Mouse (Mus musculus) spleen, embryonic (tissue): ENCODE measurements around the gene Ints4.

Experiments used
- CTCF ChIA-PET: fragments of 350-600 bp; sonication (Branson Sonifier 250); formaldehyde crosslinking; loops from one replicate; lab custom pipeline; 2022; lab: Charles Lee

Ints4 gene

GRCm38 (mm10) chr7:97535531-97535930 is 54.8 kb downstream of the Ints4 start:
- CTCF ChIA-PET: no interaction called here

GRCm38 (mm10) chr7:97536571-97536970 is 55.8 kb downstream of the Ints4 start:
- CTCF ChIA-PET: interaction anchor here (0.6 kb wide), 1 partner anchor 11 kb away, joined by 3 read pairs; no protein-coding TSS in a partner anchor

- CTCF ChIA-PET: no interaction called here
Measured at GRCm38 (mm10) chr7:97546462-97546861, 65.7 kb downstream of the Ints4 start.

GRCm38 (mm10) chr7:97549301-97549700 is 68.5 kb downstream of the Ints4 start:
- CTCF ChIA-PET: no interaction called here

GRCm38 (mm10) chr7:97550673-97551072 is 69.9 kb downstream of the Ints4 start:
- CTCF ChIA-PET: no interaction called here

GRCm38 (mm10) chr7:97563576-97563975 is 82.8 kb downstream of the Ints4 start:
- CTCF ChIA-PET: interaction anchor here (0.6 kb wide), 1 partner anchor 1800 kb away, joined by 3 read pairs; no protein-coding TSS in a partner anchor

GRCm38 (mm10) chr7:97569372-97569771 is 88.6 kb downstream of the Ints4 start:
- CTCF ChIA-PET: no interaction called here

- CTCF ChIA-PET: no interaction called here
Measured at GRCm38 (mm10) chr7:97570389-97570788, 89.6 kb downstream of the Ints4 start.

GRCm38 (mm10) chr7:97578361-97579066 is 97.8 kb downstream of the Ints4 start:
- CTCF ChIA-PET: interaction anchor here (1.2 kb wide), 1 partner anchor 179 kb away, joined by 3 read pairs; the partner anchor contains the start of gene Ndufc2

GRCm38 (mm10) chr7:97579067-97579975 is 98.6 kb downstream of the Ints4 start, which contains the start of the genes Aamdc and Rsf1:
Gene Aamdc (minus strand): TSS chr7:97579497.
Gene Rsf1 (plus strand): TSS chr7:97579889.
- CTCF ChIA-PET: interaction anchor here (0.6 to 1.2 kb wide), 4 partner anchors 33 to 180 kb away, joined by 3 to 8 read pairs (median 4); partner anchors contain the start of gene Ndufc2

GRCm38 (mm10) chr7:97579976-97580842 is 99.5 kb downstream of the Ints4 start:
- CTCF ChIA-PET: interaction anchor here (0.6 to 1.2 kb wide), 5 partner anchors 32 to 181 kb away, joined by 3 to 8 read pairs (median 5); partner anchors contain the start of gene Ndufc2

GRCm38 (mm10) chr7:97580843-97581214 is 100.1 kb downstream of the Ints4 start:
- CTCF ChIA-PET: interaction anchor here (0.6 kb wide), 1 partner anchor 80 kb away, joined by 5 read pairs; no protein-coding TSS in a partner anchor

- CTCF ChIA-PET: no interaction called here
Measured at GRCm38 (mm10) chr7:97588506-97588905, 107.8 kb downstream of the Ints4 start.

- CTCF ChIA-PET: no interaction called here
Measured at GRCm38 (mm10) chr7:97590488-97590887, 109.7 kb downstream of the Ints4 start.
